Mouse (Mus musculus) heart, adult 11 months (tissue): ENCODE results near the gene Dock4.

Experiments used
- DNase-seq: peaks from one replicate; pipeline ENCODE4 v3.0.0; 2022

Gene Dock4

DNA sequence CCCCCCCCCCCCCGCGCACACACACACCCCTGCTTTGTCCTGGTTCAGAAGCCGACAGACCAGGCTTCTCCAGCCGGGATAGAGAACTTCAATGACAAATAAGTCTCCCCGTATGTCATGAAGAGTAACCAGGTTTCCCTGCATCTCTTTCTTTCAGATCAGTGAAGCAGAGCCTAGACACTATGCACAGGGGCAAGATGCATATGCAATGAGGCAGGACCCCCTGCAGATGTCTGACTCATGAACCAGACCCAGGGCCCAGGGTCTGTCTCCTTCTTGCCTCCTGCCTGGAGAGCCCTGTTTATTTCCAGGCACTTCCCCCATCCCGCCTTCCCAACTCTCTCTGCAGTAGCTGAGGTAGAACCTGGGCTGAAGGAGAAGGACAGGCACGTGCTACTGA, 448.0 kb downstream of the Dock4 start:
- DNase-seq = peak; percentile 60

DNA sequence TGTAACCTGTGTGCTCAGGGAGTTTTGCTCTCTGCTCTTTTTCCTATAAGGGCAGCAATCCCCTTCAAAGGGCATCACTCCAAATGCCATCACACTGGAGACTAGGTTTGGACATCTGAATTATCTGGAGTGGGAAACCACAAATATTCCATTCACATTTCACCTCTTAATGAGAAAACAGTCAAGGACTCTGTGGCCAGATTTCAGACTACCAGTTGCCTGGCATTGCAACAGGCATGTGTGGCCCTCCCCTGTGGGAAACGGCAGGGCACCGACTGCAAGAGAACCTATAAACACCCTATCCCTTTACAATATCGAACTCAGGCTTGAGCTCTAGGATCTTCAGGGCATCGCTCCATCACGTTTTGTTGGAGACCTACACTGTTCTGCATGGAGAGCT, 448.9 kb downstream of the Dock4 start:
- peak; percentile 48 for DNase-seq
